Mouse (Mus musculus) megakaryocyte, embryonic 14.5 days (primary cell): Measurements from ENCODE around the gene Snapc1.

Experiments used
- FLI1 ChIP-seq: IDR thresholded peaks from 2 replicates; pipeline ENCODE4 v1.6.1; 2012; ENCODE audit warnings: low read length, inconsistent platforms, mixed read lengths
- GATA1 ChIP-seq: IDR thresholded peaks from 3 replicates; pipeline ENCODE4 v1.6.1; 2012; ENCODE audit warnings: mixed read lengths, low read length, inconsistent platforms, borderline replicate concordance

GRCm38 (mm10) chr12:74015491-74015890 is 51.2 kb downstream of the Snapc1 start:
- no peak for TF ChIP-seq GATA1
- no peak for TF ChIP-seq FLI1
